ENCODE assay signal across 8 mouse cellular contexts in genomic region chr13:21734010-21734905, GRCm38 (mm10). TPM values are rescaled to one million over a fixed set of nuclear protein-coding genes. Genes with fewer than 3 reads are reported as not detected.
DNase-seq lines count a peak whose midpoint lies in the region; ATAC-seq lines count a peak whose summit lies in the region.

No protein-coding gene starts in this region.

- H3K79me2 ChIP-seq in macrophage (ENCODE audit: inconsistent target): no peaks in the 10 kb centered on the region

- 0 out of 2 replicates have a peak, but pooled peaks cover 2% of the 10 kb centered on the region for H3K36me3 ChIP-seq in hindbrain, embryonic 13.5 days
- no peaks in the 10 kb centered on the region for H3K36me3 ChIP-seq in macrophage (ENCODE audit: inconsistent target)

- DNase-seq in adrenal gland, adult (ENCODE audit: inconsistent age in 2 of 2, low spot score in 1 of 2): peak; percentile 75 to 95
- no peak for DNase-seq in adrenal gland, postnatal 4 days (ENCODE audit: low spot score in 2 of 2)
- DNase-seq in cerebellum, postnatal 14 days: peak; percentile 87 to 89
- DNase-seq in frontal cortex, postnatal 10 days (ENCODE audit: low spot score in 2 of 2): peak; percentile 63 to 67
- DNase-seq in layer of hippocampus, postnatal 36 days: peak; percentile 55 to 67
- peak; percentile 55 for DNase-seq in right cerebral cortex, postnatal 14 days

- H3K4me2 ChIP-seq in hindbrain, embryonic 13.5 days: peak overlapping the region; percentile 72

- peak overlapping the region; percentile 79 for H3K9ac ChIP-seq in hindbrain, embryonic 13.5 days

- H3K27ac ChIP-seq in hindbrain, embryonic 13.5 days: peak overlapping the region; percentile 97
- peak overlapping the region; percentile 75 for H3K27ac ChIP-seq in macrophage

- ATAC-seq in hindbrain, embryonic 13.5 days (ENCODE audit: low FRiP score): peak; percentile 85

- peaks cover 16% of the 10 kb centered on the region for H3K4me1 ChIP-seq in hindbrain, embryonic 13.5 days (replicated peaks)

- H3K4me3 ChIP-seq in hindbrain, embryonic 13.5 days: peak overlapping the region; percentile 54
- peak overlapping the region; percentile 25 for H3K4me3 ChIP-seq in macrophage (ENCODE audit: inconsistent target)

- no peaks in the 10 kb centered on the region for H3K27me3 ChIP-seq in hindbrain, embryonic 13.5 days

- H3K9me3 ChIP-seq in hindbrain, embryonic 13.5 days: no peaks in the 10 kb centered on the region

- WGBS in hindbrain, embryonic 13.5 days: under 1% methylated on average over 21 of the region's 21 CpGs
- WGBS in macrophage (ENCODE audit: missing documents): 2% methylated on average over 21 of the region's 21 CpGs

RNA-seq across cellular contexts. Expression of gene Hist1h4j, which starts 0.6 kb away (rescaled TPM):
- 100 to 1,000 TPM in 1 of 2 experiments, 10 to 100 TPM in 1; 89.5 to 116 TPM for total RNA-seq in adrenal gland, postnatal 4 days (2021)
- 0.39 and 0.84 TPM in 2 replicates for polyA plus RNA-seq in hindbrain, embryonic 13.5 days (2015; fragmentation: Nextera tagmentation; extraction: Ambion mirVana)
- 10 to 100 TPM; 15.7 to 17.9 TPM for total RNA-seq in layer of hippocampus, postnatal 36 days (2021)
- total RNA-seq in macrophage (2018; cell fraction: chromatin; rRNA removed): 10 to 100 TPM in 2 of 26 experiments, 1 to 10 TPM in 18, not detected in 6; 1.4 to 14.6 (median 3.1) TPM
- total RNA-seq in macrophage (2018; cell fraction: cytosol; rRNA removed): 10 to 100 TPM in 10 of 26 experiments, 1 to 10 TPM in 16; 3.0 to 24.7 (median 8.4) TPM
- total RNA-seq in macrophage (2018; cell fraction: nucleus; rRNA removed): 10 to 100 TPM in 6 of 26 experiments, 1 to 10 TPM in 18, not detected in 2; 1.3 to 36.2 (median 4.5) TPM
- polyA plus RNA-seq in macrophage (2018): not detected in 3 replicates

RNA-seq across cellular contexts. Expression of gene Hist1h2bm, which starts 12.4 kb away (rescaled TPM):
- 100 to 1,000 TPM; 142 to 169 TPM for total RNA-seq in adrenal gland, postnatal 4 days (2021)
- 1.9 and 2.3 TPM in 2 replicates for polyA plus RNA-seq in hindbrain, embryonic 13.5 days (2015; fragmentation: Nextera tagmentation; extraction: Ambion mirVana)
- 1 to 10 TPM; 4.3 to 6.2 TPM for total RNA-seq in layer of hippocampus, postnatal 36 days (2021)
- 1 to 10 TPM in 10 of 26 experiments, not detected in 16; 2.3 to 6.3 (median 3.2) TPM for total RNA-seq in macrophage (2018; cell fraction: chromatin; rRNA removed)
- total RNA-seq in macrophage (2018; cell fraction: cytosol; rRNA removed): 10 to 100 TPM in 18 of 26 experiments, 1 to 10 TPM in 8; 3.5 to 37.0 (median 11.5) TPM
- 10 to 100 TPM in 2 of 26 experiments, 1 to 10 TPM in 13, not detected in 11; 1.5 to 21.3 (median 2.7) TPM for total RNA-seq in macrophage (2018; cell fraction: nucleus; rRNA removed)
- not detected in 3 replicates for polyA plus RNA-seq in macrophage (2018)

RNA-seq across cellular contexts. Expression of gene Hist1h4k, which starts 16.0 kb away (rescaled TPM):
- 1,000 to 10,000 TPM; 1,000 to 1,309 TPM for total RNA-seq in adrenal gland, postnatal 4 days (2021)
- 1.6 and 2.7 TPM in 2 replicates for polyA plus RNA-seq in hindbrain, embryonic 13.5 days (2015; fragmentation: Nextera tagmentation; extraction: Ambion mirVana)
- 100 to 1,000 TPM; 266 to 292 TPM for total RNA-seq in layer of hippocampus, postnatal 36 days (2021)
- total RNA-seq in macrophage (2018; cell fraction: chromatin; rRNA removed): 100 to 1,000 TPM in 1 of 26 experiments, 10 to 100 TPM in 21, not detected in 4; 10.5 to 118 (median 22.6) TPM
- total RNA-seq in macrophage (2018; cell fraction: cytosol; rRNA removed): 100 to 1,000 TPM in 5 of 26 experiments, 10 to 100 TPM in 21; 19.3 to 134 (median 57.4) TPM
- 100 to 1,000 TPM in 1 of 26 experiments, 10 to 100 TPM in 21, 1 to 10 TPM in 1, not detected in 3; 9.4 to 159 (median 27.9) TPM for total RNA-seq in macrophage (2018; cell fraction: nucleus; rRNA removed)
- polyA plus RNA-seq in macrophage (2018): 3.4 to 5.4 TPM in 2 of 3 replicates, not detected in the other

RNA-seq across cellular contexts. Expression of gene Hist1h3h, which starts 16.8 kb away (rescaled TPM):
- 100 to 1,000 TPM; 643 to 717 TPM for total RNA-seq in adrenal gland, postnatal 4 days (2021)
- 5.9 and 6.4 TPM in 2 replicates for polyA plus RNA-seq in hindbrain, embryonic 13.5 days (2015; fragmentation: Nextera tagmentation; extraction: Ambion mirVana)
- total RNA-seq in layer of hippocampus, postnatal 36 days (2021): 10 to 100 TPM; 57.9 to 69.3 TPM
- total RNA-seq in macrophage (2018; cell fraction: chromatin; rRNA removed): 10 to 100 TPM in 4 of 26 experiments, 1 to 10 TPM in 11, not detected in 11; 4.3 to 26.8 (median 8.4) TPM
- total RNA-seq in macrophage (2018; cell fraction: cytosol; rRNA removed): 10 to 100 TPM in 19 of 26 experiments, 1 to 10 TPM in 7; 3.3 to 55.4 (median 17.2) TPM
- total RNA-seq in macrophage (2018; cell fraction: nucleus; rRNA removed): 10 to 100 TPM in 5 of 26 experiments, 1 to 10 TPM in 11, not detected in 10; 2.5 to 43.2 (median 6.7) TPM
- polyA plus RNA-seq in macrophage (2018): 1.6 TPM in 1 of 3 replicates, not detected in the others

RNA-seq across cellular contexts. Expression of gene Hist1h2ai, which starts 18.0 kb away (rescaled TPM):
- total RNA-seq in adrenal gland, postnatal 4 days (2021): 100 to 1,000 TPM; 319 to 362 TPM
- 12.9 and 14.0 TPM in 2 replicates for polyA plus RNA-seq in hindbrain, embryonic 13.5 days (2015; fragmentation: Nextera tagmentation; extraction: Ambion mirVana)
- 10 to 100 TPM; 37.8 to 44.6 TPM for total RNA-seq in layer of hippocampus, postnatal 36 days (2021)
- total RNA-seq in macrophage (2018; cell fraction: chromatin; rRNA removed): 10 to 100 TPM in 8 of 26 experiments, 1 to 10 TPM in 5, not detected in 13; 4.0 to 22.3 (median 10.1) TPM
- 10 to 100 TPM in 19 of 26 experiments, 1 to 10 TPM in 7; 4.4 to 64.5 (median 19.2) TPM for total RNA-seq in macrophage (2018; cell fraction: cytosol; rRNA removed)
- 10 to 100 TPM in 7 of 26 experiments, 1 to 10 TPM in 11, not detected in 8; 3.0 to 27.8 (median 7.8) TPM for total RNA-seq in macrophage (2018; cell fraction: nucleus; rRNA removed)
- not detected in 3 replicates for polyA plus RNA-seq in macrophage (2018)

Comparison
In these comparisons a context has a peak if more than half of its experiments do, and no peak if none do; other contexts are left out.
1. DNase-seq: peak in adrenal gland, adult (2 of 2), cerebellum, postnatal 14 days (2 of 2), frontal cortex, postnatal 10 days (2 of 2), layer of hippocampus, postnatal 36 days (2 of 2) and right cerebral cortex, postnatal 14 days (single experiment); none in adrenal gland, postnatal 4 days (0 of 2).
2. RNA of gene Hist1h4j, which starts 0.6 kb away (total RNA-seq): 89.5 to 116 TPM in adrenal gland, postnatal 4 days; 15.7 to 17.9 TPM in layer of hippocampus, postnatal 36 days; every median in the first group is over 4 times any median in the second.
3. RNA of gene Hist1h2bm, which starts 12.4 kb away (total RNA-seq): 142 to 169 TPM in adrenal gland, postnatal 4 days; 4.3 to 6.2 TPM in layer of hippocampus, postnatal 36 days; every median in the first group is over 10 times any median in the second.